Mouse (Mus musculus) kidney, embryonic 16.5 days (tissue): Measurements from ENCODE around the gene Tesc. TPM values are rescaled to one million over a fixed set of nuclear protein-coding genes. Genes with fewer than 3 reads are reported as not detected.

Source experiments
- ATAC-seq: fragments of 200-750 bp; cut with Nextera tagmentation; 2 replicates; pipeline ENCODE4 v1.8.0; 2017; ENCODE audit warnings: moderate TSS enrichment; ENCODE audit not compliant: low FRiP score, low TSS enrichment
- H3K27ac ChIP-seq: fragments of 300-500 bp; sonication (generic); 2 replicates; pipeline ENCODE4 v1.5.1; 2014; ENCODE audit warnings: low read length
- H3K27me3 ChIP-seq: fragments of 300-500 bp; sonication (generic); 2 replicates; pipeline ENCODE4 v1.6.1; 2014; ENCODE audit warnings: low read length, control low read depth, mixed read lengths; ENCODE audit not compliant: insufficient read depth
- H3K36me3 ChIP-seq: fragments of 300-500 bp; sonication (generic); 2 replicates; pipeline ENCODE4 v1.6.1; 2014; ENCODE audit warnings: low read length, control low read depth, mixed read lengths; ENCODE audit not compliant: insufficient read depth
- H3K4me1 ChIP-seq: fragments of 300-500 bp; sonication (generic); 2 replicates; pipeline ENCODE4 v1.6.1; 2014; ENCODE audit warnings: low read length, control low read depth, mixed read lengths; ENCODE audit not compliant: insufficient read depth
- H3K4me2 ChIP-seq: fragments of 300-500 bp; sonication (generic); replicated peaks from 2 replicates; pipeline ENCODE4 v1.6.1; 2014; ENCODE audit warnings: low read depth, low read length
- H3K4me3 ChIP-seq: fragments of 300-500 bp; sonication (generic); 2 replicates; pipeline ENCODE4 v1.5.1; 2014; ENCODE audit warnings: mild to moderate bottlenecking, low read length
- H3K9ac ChIP-seq: fragments of 300-500 bp; sonication (generic); replicated peaks from 2 replicates; pipeline ENCODE4 v1.6.1; 2014; ENCODE audit warnings: low read length
- H3K9me3 ChIP-seq: fragments of 300-500 bp; sonication (generic); 2 replicates; pipeline ENCODE4 v1.6.1; 2016; ENCODE audit warnings: low read length, control low read depth
- WGBS: fragments of 180-500 bp; shearing (Covaris S2); extraction: QIAGEN DNeasy Blood & Tissue Kit; methylation state at CpG from one replicate; pipeline ENCODE4 v1.1.7; 2014; 5-methylcytosine and 5-hydroxymethylcytosine counted together
- polyA plus RNA-seq: library from polyadenylated mRNA; unstranded; fragments of >200 nt; fragmentation: Nextera tagmentation; extraction: Ambion mirVana; gene quantifications from 2 replicates; pipeline ENCODE4 v1.2.1, GENCODE M21; 2015

Tesc gene
- polyA plus RNA-seq, 1 experiment from 2014 or later = 20.9 TPM

GRCm38 (mm10) chr5:117993550-117993949 is 34.0 kb upstream of the Tesc start:
- no peaks in the 10 kb centered on the region for H3K4me1 ChIP-seq
- H3K27me3 ChIP-seq = no peaks in the 10 kb centered on the region
- ATAC-seq = no peak
- WGBS = 92% methylated on average over 6 of the region's 6 CpGs
- H3K36me3 ChIP-seq = peaks cover 86% of the 10 kb centered on the region
- H3K4me3 ChIP-seq = no peak overlapping the region
- H3K4me2 ChIP-seq = no peak overlapping the region
- H3K9ac ChIP-seq = no peak overlapping the region
- H3K9me3 ChIP-seq = no peaks in the 10 kb centered on the region
- H3K27ac ChIP-seq = no peak overlapping the region

- H3K27me3 ChIP-seq = no peaks in the 10 kb centered on the region
- ATAC-seq = no peak
- no peaks in the 10 kb centered on the region for H3K4me1 ChIP-seq
- H3K9me3 ChIP-seq = no peaks in the 10 kb centered on the region
- H3K9ac ChIP-seq = no peak overlapping the region
- no peak overlapping the region for H3K4me2 ChIP-seq
- H3K4me3 ChIP-seq = no peak overlapping the region
- peaks cover 84% of the 10 kb centered on the region for H3K36me3 ChIP-seq
- 85% methylated on average over 8 of the region's 8 CpGs for WGBS
- no peak overlapping the region for H3K27ac ChIP-seq
Measured at GRCm38 (mm10) chr5:117995372-117995901, 32.1 kb upstream of the Tesc start.

DNA sequence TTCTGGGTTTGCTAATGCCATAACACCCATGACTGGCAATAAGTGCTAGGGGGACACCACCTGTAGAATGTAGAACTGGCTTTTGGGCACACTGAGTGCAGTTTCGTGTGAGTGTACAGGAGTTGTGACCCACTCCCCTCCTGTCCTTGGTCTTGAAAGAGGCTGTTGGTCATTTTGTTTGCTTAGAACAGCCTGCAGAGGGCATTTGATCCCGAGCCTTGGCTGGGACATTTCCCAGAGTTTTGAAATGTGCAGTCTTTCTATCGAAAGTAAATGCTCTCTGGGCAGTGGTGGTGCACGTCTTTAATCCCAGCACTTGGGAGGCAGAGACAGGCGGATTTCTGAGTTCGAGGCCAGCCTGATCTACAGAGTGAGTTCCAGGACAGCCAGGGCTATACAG is 31.6 kb upstream of the Tesc start:
- H3K4me2 ChIP-seq = no peak overlapping the region
- no peak overlapping the region for H3K4me3 ChIP-seq
- 86% methylated on average over 6 of the region's 6 CpGs for WGBS

GRCm38 (mm10) chr5:117996581-117996980 is 31.0 kb upstream of the Tesc start:
- H3K9me3 ChIP-seq = no peaks in the 10 kb centered on the region
- WGBS = 84% methylated on average over 6 of the region's 6 CpGs
- H3K4me1 ChIP-seq = no peaks in the 10 kb centered on the region
- H3K4me3 ChIP-seq = no peak overlapping the region
- no peak overlapping the region for H3K9ac ChIP-seq
- H3K4me2 ChIP-seq = no peak overlapping the region
- no peak overlapping the region for H3K27ac ChIP-seq
- H3K36me3 ChIP-seq = peaks cover 83% of the 10 kb centered on the region
- no peak for ATAC-seq
- H3K27me3 ChIP-seq = no peaks in the 10 kb centered on the region

More for the DNA sequence above, 31.6 kb upstream of the Tesc start:
- Histone ChIP-seq H3K9me3 (no peaks in the 10 kb centered on the region), H3K27me3 (no peaks in the 10 kb centered on the region), H3K36me3 (peaks cover 84% of the 10 kb centered on the region), H3K27ac (no peak overlapping the region), H3K9ac (no peak overlapping the region), H3K4me1 (no peaks in the 10 kb centered on the region)
- no peak for ATAC-seq

GRCm38 (mm10) chr5:117997434-117997970 is 30.0 kb upstream of the Tesc start:
- WGBS = 69% methylated on average over 10 of the region's 10 CpGs
- ATAC-seq = peak; percentile 33; the same call in 1 of the 2 replicates
- H3K36me3 ChIP-seq = peaks cover 85% of the 10 kb centered on the region
- H3K9me3 ChIP-seq = no peaks in the 10 kb centered on the region
- no peaks in the 10 kb centered on the region for H3K27me3 ChIP-seq
- H3K9ac ChIP-seq = no peak overlapping the region
- no peak overlapping the region for H3K4me2 ChIP-seq
- no peak overlapping the region for H3K4me3 ChIP-seq
- no peaks in the 10 kb centered on the region for H3K4me1 ChIP-seq
- no peak overlapping the region for H3K27ac ChIP-seq

DNA sequence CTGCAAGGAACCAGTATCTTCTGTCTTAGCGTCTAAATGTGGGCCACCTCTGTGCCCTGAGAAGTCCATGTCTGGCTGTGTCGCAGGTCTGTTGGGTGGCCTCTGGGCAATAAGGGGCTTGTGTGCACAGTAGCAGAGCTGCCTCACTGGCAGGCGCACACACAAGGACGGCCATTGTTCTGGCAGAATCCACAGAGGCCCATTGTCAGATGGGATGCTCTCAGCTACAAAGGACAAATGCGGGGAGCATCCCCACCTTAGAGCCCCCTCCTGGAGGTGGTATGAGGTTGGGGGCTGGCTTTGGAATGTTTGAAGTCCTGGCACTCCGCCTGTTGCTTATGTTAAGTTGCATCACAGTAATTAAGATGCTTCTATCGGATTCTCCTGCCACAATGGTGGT is 28.5 kb upstream of the Tesc start:
- Histone ChIP-seq H3K9me3 (no peaks in the 10 kb centered on the region), H3K4me3 (no peak overlapping the region), H3K4me2 (no peak overlapping the region), H3K27me3 (no peaks in the 10 kb centered on the region), H3K27ac (no peak overlapping the region), H3K9ac (no peak overlapping the region), H3K36me3 (peaks cover 87% of the 10 kb centered on the region), H3K4me1 (no peaks in the 10 kb centered on the region)
- ATAC-seq = no peak
- 87% methylated on average over 7 of the region's 7 CpGs for WGBS

DNA sequence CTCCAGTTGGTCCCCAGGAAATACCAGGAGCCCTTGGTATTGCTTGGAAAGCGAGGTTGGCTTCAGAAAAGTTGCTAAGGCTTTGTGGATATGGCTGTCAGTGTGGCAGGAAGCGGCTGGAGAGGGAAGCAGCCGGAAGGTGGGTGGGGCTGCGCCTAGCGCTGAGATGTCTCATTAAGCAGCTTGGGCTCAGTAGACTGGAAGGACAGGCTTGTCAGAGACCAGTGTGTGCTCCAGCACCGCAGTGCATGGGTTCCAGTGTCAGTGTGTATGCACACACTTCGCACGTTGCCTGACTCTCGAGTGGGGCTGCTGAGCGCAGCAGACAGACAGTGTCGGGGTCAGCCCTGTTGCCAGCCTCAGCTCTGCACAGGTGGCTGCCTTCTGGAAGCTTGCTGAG is 28.0 kb upstream of the Tesc start:
- no peaks in the 10 kb centered on the region for H3K4me1 ChIP-seq
- WGBS = 81% methylated on average over 11 of the region's 11 CpGs
- no peaks in the 10 kb centered on the region for H3K27me3 ChIP-seq
- no peak overlapping the region for H3K9ac ChIP-seq
- peaks cover 88% of the 10 kb centered on the region for H3K36me3 ChIP-seq
- no peaks in the 10 kb centered on the region for H3K9me3 ChIP-seq
- no peak overlapping the region for H3K27ac ChIP-seq
- no peak overlapping the region for H3K4me3 ChIP-seq
- H3K4me2 ChIP-seq = no peak overlapping the region
- no peak for ATAC-seq

DNA sequence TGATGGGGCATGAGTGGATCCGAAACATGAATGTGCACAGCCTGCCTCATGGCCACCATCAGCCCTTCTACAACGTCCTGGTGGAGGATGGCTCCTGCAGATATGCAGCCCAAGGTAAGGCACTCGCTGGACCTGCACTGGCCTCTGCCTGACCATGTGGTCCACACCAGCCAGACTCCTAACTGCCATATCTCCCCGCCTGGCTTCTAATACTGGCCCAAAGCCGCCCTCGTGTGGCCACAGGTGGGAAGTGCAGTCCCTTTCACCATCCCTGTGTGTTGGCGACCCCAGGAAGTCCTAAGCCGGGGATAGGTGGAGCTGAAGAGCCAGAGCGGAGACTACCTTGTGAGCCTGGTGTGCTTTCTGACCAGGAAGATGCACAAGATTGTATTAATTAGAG is 25.5 kb upstream of the Tesc start:
- Histone ChIP-seq H3K27ac (no peak overlapping the region), H3K36me3 (peaks cover 80% of the 10 kb centered on the region), H3K4me1 (no peaks in the 10 kb centered on the region), H3K27me3 (no peaks in the 10 kb centered on the region), H3K9me3 (no peaks in the 10 kb centered on the region), H3K4me2 (no peak overlapping the region), H3K4me3 (no peak overlapping the region), H3K9ac (no peak overlapping the region)
- peak; percentile 22; the same call in 1 of the 2 replicates for ATAC-seq
- WGBS = 43% methylated on average over 9 of the region's 9 CpGs

DNA sequence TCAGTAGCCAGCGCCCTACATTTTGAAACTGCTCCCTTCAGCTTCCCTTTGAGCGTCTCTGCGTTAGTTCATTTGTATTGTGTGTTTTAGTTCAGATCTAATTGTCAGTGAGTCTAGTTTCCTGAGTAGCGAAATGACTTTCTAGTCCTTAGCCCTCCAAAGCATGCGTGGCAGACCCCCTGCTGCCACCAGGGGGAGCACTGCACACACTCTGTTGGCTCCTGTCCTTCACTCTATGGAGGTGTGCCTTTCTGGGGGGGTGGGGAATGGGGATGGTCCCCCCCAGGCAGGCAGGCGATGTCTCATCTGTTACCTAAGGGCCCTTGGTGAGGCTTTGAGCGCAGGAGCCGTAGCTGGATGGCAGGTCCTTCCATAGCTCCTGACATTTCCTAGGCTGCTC is 22.9 kb upstream of the Tesc start:
- H3K9me3 ChIP-seq = no peaks in the 10 kb centered on the region
- H3K27ac ChIP-seq = no peak overlapping the region
- no peak for ATAC-seq
- H3K36me3 ChIP-seq = peaks cover 73% of the 10 kb centered on the region
- no peak overlapping the region for H3K4me2 ChIP-seq
- H3K9ac ChIP-seq = no peak overlapping the region
- H3K27me3 ChIP-seq = no peaks in the 10 kb centered on the region
- WGBS = 81% methylated on average over 8 of the region's 8 CpGs
- H3K4me1 ChIP-seq = no peaks in the 10 kb centered on the region
- H3K4me3 ChIP-seq = no peak overlapping the region

DNA sequence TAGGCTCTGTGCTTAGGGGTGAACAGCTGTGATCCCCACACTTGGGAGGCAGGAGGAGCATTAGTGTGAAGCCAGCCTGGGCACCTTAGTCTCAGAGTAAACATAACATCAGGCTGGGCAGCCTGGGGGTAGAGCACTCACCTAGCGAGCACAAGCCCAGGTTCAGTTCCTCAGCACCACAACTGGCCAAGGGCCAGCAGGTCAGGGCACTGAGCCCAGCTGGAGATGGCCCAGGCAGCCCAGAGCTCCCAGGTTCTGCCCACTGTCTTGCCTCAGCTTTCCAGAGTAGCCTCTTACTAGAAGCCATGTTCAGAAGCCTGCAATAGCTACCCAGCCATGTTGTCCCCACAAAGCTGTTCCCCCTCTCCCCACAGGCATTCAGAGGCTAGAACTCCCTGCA is 21.8 kb upstream of the Tesc start:
- H3K4me1 ChIP-seq = no peaks in the 10 kb centered on the region
- no peaks in the 10 kb centered on the region for H3K27me3 ChIP-seq
- no peaks in the 10 kb centered on the region for H3K9me3 ChIP-seq
- 82% methylated on average over 1 of the region's 1 CpGs for WGBS
- no peak overlapping the region for H3K9ac ChIP-seq
- no peak overlapping the region for H3K4me3 ChIP-seq
- no peak for ATAC-seq
- H3K4me2 ChIP-seq = no peak overlapping the region
- H3K27ac ChIP-seq = no peak overlapping the region
- peaks cover 71% of the 10 kb centered on the region for H3K36me3 ChIP-seq
